Mouse (Mus musculus) CH12.LX (cell line): ENCODE measurements around the gene Dyrk3. TPM values are rescaled to one million over a fixed set of nuclear protein-coding genes. Genes with fewer than 3 reads are reported as not detected.

ENCODE experiments used
- DNase-seq: peaks from one replicate; pipeline ENCODE4 v3.0.0-alpha.2; 2013; ENCODE audit errors: extremely low read depth
- H3K27ac ChIP-seq: 2 replicates; pipeline ENCODE4 v1.5.1; 2012; ENCODE audit warnings: low read depth, mild to moderate bottlenecking, control low read depth, moderate library complexity; ENCODE audit not compliant: insufficient read depth
- H3K27me3 ChIP-seq: replicated peaks from 2 replicates; pipeline ENCODE3; 2012; ENCODE audit warnings: inconsistent platforms
- H3K36me3 ChIP-seq, 2 experiments: replicated peaks in 1 of 2; 2 replicates each; pipeline versions ENCODE3 to v1.6.1; 2012; ENCODE audit warnings: inconsistent platforms in 1 of 2, low read length in 1 of 2, mild to moderate bottlenecking in 1 of 2, mixed read lengths in 1 of 2, moderate library complexity in 1 of 2; ENCODE audit not compliant: control insufficient read depth in 1 of 2, insufficient read depth in 1 of 2
- H3K4me1 ChIP-seq, 2 experiments: 2 replicates each; pipeline ENCODE4 v1.6.1; 2012; ENCODE audit warnings: inconsistent platforms in 1 of 2, moderate library complexity in 1 of 2; ENCODE audit not compliant: insufficient read depth in 2 of 2, control insufficient read depth in 1 of 2
- H3K4me2 ChIP-seq: 2 replicates; pipeline ENCODE4 v1.6.1; 2012; ENCODE audit warnings: low read depth, mild to moderate bottlenecking, control low read depth; ENCODE audit not compliant: poor library complexity, insufficient read depth, severe bottlenecking
- H3K4me3 ChIP-seq, 3 experiments: fragments of 150-350 bp in 1 of 3; sonication (generic) in 1 of 3; replicated peaks in 1 of 3; 2 replicates each; pipeline versions ENCODE3 to v1.5.1; 2011 to 2012; ENCODE audit warnings: low read depth in 2 of 3, low read length in 2 of 3, mild to moderate bottlenecking in 2 of 3, moderate library complexity in 2 of 3, control low read depth in 1 of 3, improper control_type of control experiment in 1 of 3, inconsistent platforms in 1 of 3, mixed read lengths in 1 of 3; ENCODE audit not compliant: poor library complexity in 1 of 3
- H3K79me2 ChIP-seq: replicated peaks from 2 replicates; pipeline ENCODE4 v1.6.1; 2012; ENCODE audit warnings: mild to moderate bottlenecking, moderate library complexity; ENCODE audit not compliant: control insufficient read depth, poor library complexity, insufficient read depth, severe bottlenecking; ENCODE audit errors: extremely low read depth
- H3K9ac ChIP-seq: 2 replicates; pipeline ENCODE4 v1.6.1; 2012; ENCODE audit warnings: low read depth, mild to moderate bottlenecking, control low read depth, moderate library complexity; ENCODE audit not compliant: insufficient read depth
- H3K9me3 ChIP-seq: replicated peaks from 2 replicates; pipeline ENCODE3; 2012; ENCODE audit warnings: low read length, inconsistent platforms, mixed read lengths
- BHLHE40 ChIP-seq: IDR thresholded peaks from 2 replicates; pipeline ENCODE4 v1.6.1; 2011; ENCODE audit warnings: mild to moderate bottlenecking, low read depth, low read length, improper control_type of control experiment
- CHD2 ChIP-seq: IDR thresholded peaks from 2 replicates; pipeline ENCODE4 v1.6.1; 2011; ENCODE audit warnings: low read length, improper control_type of control experiment
- CTCF ChIP-seq, 2 experiments: IDR thresholded peaks in 1 of 2; conservative IDR thresholded peaks in 1 of 2; 2 replicates each; pipeline ENCODE4 v1.5.1; 2011 to 2012; ENCODE audit warnings: low read depth in 2 of 2, low read length in 2 of 2, improper control_type of control experiment in 1 of 2, inconsistent platforms in 1 of 2, mild to moderate bottlenecking in 1 of 2, moderate library complexity in 1 of 2
- ELF1 ChIP-seq: IDR thresholded peaks from 2 replicates; pipeline ENCODE4 v1.6.1; 2014; ENCODE audit warnings: low read depth, mild to moderate bottlenecking, inconsistent platforms, low read length, improper control_type of control experiment
- ETS1 ChIP-seq: conservative IDR thresholded peaks from 2 replicates; pipeline ENCODE4 v1.6.1; 2012; ENCODE audit warnings: low read depth, mild to moderate bottlenecking, inconsistent platforms, low read length, improper control_type of control experiment, moderate library complexity
- GABPA ChIP-seq: IDR thresholded peaks from 2 replicates; pipeline ENCODE4 v1.6.1; 2012; ENCODE audit warnings: low read depth, low read length, improper control_type of control experiment, inconsistent platforms; ENCODE audit not compliant: insufficient replicate concordance
- HCFC1 ChIP-seq: IDR thresholded peaks from 2 replicates; pipeline ENCODE4 v1.6.1; 2012; ENCODE audit warnings: low read depth, mild to moderate bottlenecking, inconsistent platforms, low read length, improper control_type of control experiment
- IRF4 ChIP-seq: IDR thresholded peaks from 2 replicates; pipeline ENCODE4 v1.6.1; 2014; ENCODE audit warnings: low read depth, mild to moderate bottlenecking, inconsistent platforms, low read length, improper control_type of control experiment
- JUN ChIP-seq: IDR thresholded peaks from 2 replicates; pipeline ENCODE4 v1.6.1; 2011; ENCODE audit warnings: low read depth, mild to moderate bottlenecking, low read length, improper control_type of control experiment, moderate library complexity; ENCODE audit not compliant: insufficient read depth
- JUND ChIP-seq: conservative IDR thresholded peaks from 2 replicates; pipeline ENCODE4 v1.6.1; 2011; ENCODE audit warnings: low read depth, low read length, improper control_type of control experiment
- MAX ChIP-seq: IDR thresholded peaks from 2 replicates; pipeline ENCODE4 v1.6.1; 2011; ENCODE audit warnings: low read length, improper control_type of control experiment
- MAZ ChIP-seq: IDR thresholded peaks from 2 replicates; pipeline ENCODE4 v1.6.1; 2012; ENCODE audit warnings: low read depth, mild to moderate bottlenecking, inconsistent platforms, low read length, improper control_type of control experiment, moderate library complexity
- MXI1 ChIP-seq: IDR thresholded peaks from 2 replicates; pipeline ENCODE4 v1.6.1; 2011; ENCODE audit warnings: mild to moderate bottlenecking, low read depth, low read length, improper control_type of control experiment
- MYC ChIP-seq: IDR thresholded peaks from 2 replicates; pipeline ENCODE4 v1.6.1; 2011; ENCODE audit warnings: low read depth, mild to moderate bottlenecking, improper control_type of control experiment, low read length
- NELFE ChIP-seq: IDR thresholded peaks from 2 replicates; pipeline ENCODE4 v1.6.1; 2011; ENCODE audit warnings: low read depth, low read length, improper control_type of control experiment
- NRF1 ChIP-seq: IDR thresholded peaks from 2 replicates; pipeline ENCODE4 v1.6.1; 2014; ENCODE audit warnings: low read depth, mild to moderate bottlenecking, inconsistent platforms, low read length, improper control_type of control experiment, moderate library complexity
- POLR2A ChIP-seq: IDR thresholded peaks from 2 replicates; pipeline ENCODE4 v1.6.1; 2011; ENCODE audit warnings: low read depth, mild to moderate bottlenecking, improper control_type of control experiment, low read length
- RAD21 ChIP-seq: IDR thresholded peaks from 2 replicates; pipeline ENCODE4 v1.6.1; 2011; ENCODE audit warnings: low read depth, mild to moderate bottlenecking, low read length, improper control_type of control experiment, moderate library complexity
- RCOR1 ChIP-seq: conservative IDR thresholded peaks from 2 replicates; pipeline ENCODE4 v1.6.1; 2012; ENCODE audit warnings: low read depth, mild to moderate bottlenecking, inconsistent platforms, low read length, improper control_type of control experiment
- SIN3A ChIP-seq: IDR thresholded peaks from 2 replicates; pipeline ENCODE4 v1.6.1; 2012; ENCODE audit warnings: low read length, improper control_type of control experiment, inconsistent platforms
- SMC3 ChIP-seq: IDR thresholded peaks from 2 replicates; pipeline ENCODE4 v1.6.1; 2011; ENCODE audit warnings: low read depth, low read length, improper control_type of control experiment
- TBP ChIP-seq: conservative IDR thresholded peaks from 2 replicates; pipeline ENCODE4 v1.6.1; 2011; ENCODE audit warnings: low read depth, low read length, improper control_type of control experiment
- TCF12 ChIP-seq: IDR thresholded peaks from 2 replicates; pipeline ENCODE4 v1.6.1; 2014; ENCODE audit warnings: low read depth, mild to moderate bottlenecking, inconsistent platforms, low read length, improper control_type of control experiment
- UBTF ChIP-seq: IDR thresholded peaks from 2 replicates; pipeline ENCODE4 v1.6.1; 2012; ENCODE audit warnings: low read depth, mild to moderate bottlenecking, inconsistent platforms, low read length, improper control_type of control experiment, moderate library complexity
- USF2 ChIP-seq: conservative IDR thresholded peaks from 2 replicates; pipeline ENCODE4 v1.6.1; 2011; ENCODE audit warnings: low read depth, low read length, improper control_type of control experiment
- ZC3H11A ChIP-seq: IDR thresholded peaks from 2 replicates; pipeline ENCODE4 v1.6.1; 2012; ENCODE audit warnings: low read depth, mild to moderate bottlenecking, inconsistent platforms, low read length, improper control_type of control experiment
- ZKSCAN1 ChIP-seq: IDR thresholded peaks from 2 replicates; pipeline ENCODE4 v1.6.1; 2012; ENCODE audit warnings: low read depth, inconsistent platforms, low read length, improper control_type of control experiment, borderline replicate concordance
- ZMIZ1 ChIP-seq: IDR thresholded peaks from 2 replicates; pipeline ENCODE4 v1.6.1; 2012; ENCODE audit warnings: low read depth, mild to moderate bottlenecking, inconsistent platforms, low read length, improper control_type of control experiment
- ZNF384 ChIP-seq: IDR thresholded peaks from 2 replicates; pipeline ENCODE4 v1.6.1; 2012; ENCODE audit warnings: low read depth, low read length, improper control_type of control experiment, inconsistent platforms
- dilution Hi-C: fragments of 300-500 bp; cut with MboI; formaldehyde crosslinking; loops from 2 replicates; pipeline ENCODE4 v1.14.3; 2020; ENCODE audit warnings: low sequenced_read_pairs; ENCODE audit not compliant: extremely low pct_unique_long_range_greater_than_20kb, extremely low pct_ligation_motif_present
- in situ Hi-C: fragments of 300-500 bp; cut with MboI; formaldehyde crosslinking; loops from 3 replicates; pipeline ENCODE4 v1.14.3; 2019; ENCODE audit warnings: low sequenced_read_pairs, low pct_ligation_motif_present, low pct_unique_long_range_greater_than_20kb, mixed read lengths
- polyA plus RNA-seq: library from polyadenylated mRNA; unstranded; fragments of >175 nt; gene quantifications from 2 replicates; pipeline ENCODE4 v1.2.1, GENCODE M21; 2012; ENCODE audit warnings: low read depth; ENCODE audit not compliant: insufficient read length
- total RNA-seq, 2 experiments: library from RNA; depleted of rRNA; stranded (reverse); fragments of 300-350 nt in 1 of 2; fragments of >200 nt in 1 of 2; gene quantifications; 2 replicates each; pipeline ENCODE4 v1.2.3; 2012 to 2014

Dyrk3 gene
- total RNA-seq (2012; rRNA removed) = 6.4 and 6.7 TPM in 2 replicates
- total RNA-seq (2014; rRNA removed) = 9.8 and 10.1 TPM in 2 replicates
- 8.2 and 8.3 TPM in 2 replicates for polyA plus RNA-seq

DNA sequence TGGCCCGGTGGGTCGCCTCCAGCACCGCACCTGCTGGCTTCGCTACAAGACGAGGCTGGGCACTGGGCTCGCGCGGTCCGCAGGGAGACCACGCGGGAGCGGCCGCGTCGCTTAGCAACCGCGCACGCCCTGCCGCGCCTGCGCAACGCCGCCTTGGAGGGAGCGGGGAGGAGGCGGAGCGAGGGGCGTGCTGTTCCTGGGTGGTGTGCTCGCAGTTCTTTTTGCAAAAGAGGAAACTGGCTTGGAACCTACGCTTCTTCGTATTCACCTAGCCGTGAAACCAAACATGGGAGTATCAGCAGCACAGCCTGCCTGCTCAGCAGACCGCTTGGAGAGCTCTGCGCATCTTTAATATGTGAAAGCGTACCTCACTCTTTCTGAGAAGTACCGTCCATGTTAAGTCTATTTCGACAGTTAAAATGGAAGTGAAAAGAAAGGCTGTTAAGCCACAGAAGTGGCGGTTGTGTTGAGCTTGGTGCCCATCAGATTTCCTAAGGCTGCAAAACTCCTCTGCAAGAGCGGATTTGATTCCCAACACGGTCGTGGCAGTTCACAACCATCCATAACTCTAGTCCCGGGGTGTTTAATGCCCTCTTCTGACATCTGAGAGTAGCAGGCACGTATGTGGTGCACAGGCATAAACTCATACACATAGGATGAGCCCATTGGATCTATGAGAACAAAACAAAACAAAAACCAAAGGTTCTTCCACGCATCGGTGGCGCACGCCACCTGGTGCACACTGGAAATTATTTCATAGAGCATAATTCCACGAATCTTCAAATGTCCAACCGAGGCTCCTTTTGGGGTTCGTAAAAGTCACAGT lies at the start of gene Dyrk3:
TSS of gene Dyrk3 (minus strand) at position 150 of the 826 bp plus-strand sequence.
- DNase-seq = peak; percentile 95
- Histone ChIP-seq H3K9me3 (no peaks in the 10 kb centered on the region), H3K4me3 (peak within 1 kb of the TSS; percentile 75 to 96 (median 81)), H3K4me1 (peaks cover 13 to 71% of the 10 kb centered on the region in 2 experiments), H3K27me3 (no peaks in the 10 kb centered on the region), H3K79me2 (peaks cover 20% of the 10 kb centered on the region), H3K36me3 (peaks cover 4 to 12% of the 10 kb centered on the region in 2 experiments), H3K4me2 (peak within 1 kb of the TSS; percentile 94), H3K27ac (peak within 1 kb of the TSS; percentile 92), H3K9ac (peak within 1 kb of the TSS; percentile 99)
- in situ Hi-C loops (no loop called here), dilution Hi-C loops (no loop called here)
- TF ChIP-seq CHD2 (no peak), ETS1 (no peak), TCF12 (peak; percentile 39; the same call in 1 of the 2 replicates), RCOR1 (no peak; the same call in 1 of the 2 replicates), ZMIZ1 (peak; percentile 38; the same call in 1 of the 2 replicates), GABPA (no peak), UBTF (0 out of 2 replicates have a peak, but pooled peaks have one; percentile 9), MYC (0 out of 2 replicates have a peak, but pooled peaks have one; percentile 22), ELF1 (peak; percentile 63), HCFC1 (no peak), MAX (no peak; the same call in 1 of the 2 replicates), SMC3 (peak; percentile 13; the same call in 1 of the 2 replicates), POLR2A (peak; percentile 72), NELFE (peak; percentile 66), BHLHE40 (peak; percentile 73), ZC3H11A (no peak), USF2 (no peak), MAZ (0 out of 2 replicates have a peak, but pooled peaks have one; percentile 6), JUND (no peak; the same call in 1 of the 2 replicates), RAD21 (peak; percentile 17), JUN (no peak), ZNF384 (no peak), CTCF (conservative IDR thresholded peaks at IDR 0.05 in 1 of 2, IDR thresholded peaks at IDR 0.05 in 1 of 2; ENCODE audit: low read depth in 2 of 2, low read length in 2 of 2) (peak in 1 of 2 experiments; percentile 53; a peak in 2 of 4 replicates), IRF4 (0 out of 2 replicates have a peak, but pooled peaks have one; percentile 5), TBP (peak; percentile 69; the same call in 1 of the 2 replicates), MXI1 (peak; percentile 99), SIN3A (peak; percentile 40), ZKSCAN1 (no peak), NRF1 (peak; percentile 98)
